In the genomic region with DNA sequence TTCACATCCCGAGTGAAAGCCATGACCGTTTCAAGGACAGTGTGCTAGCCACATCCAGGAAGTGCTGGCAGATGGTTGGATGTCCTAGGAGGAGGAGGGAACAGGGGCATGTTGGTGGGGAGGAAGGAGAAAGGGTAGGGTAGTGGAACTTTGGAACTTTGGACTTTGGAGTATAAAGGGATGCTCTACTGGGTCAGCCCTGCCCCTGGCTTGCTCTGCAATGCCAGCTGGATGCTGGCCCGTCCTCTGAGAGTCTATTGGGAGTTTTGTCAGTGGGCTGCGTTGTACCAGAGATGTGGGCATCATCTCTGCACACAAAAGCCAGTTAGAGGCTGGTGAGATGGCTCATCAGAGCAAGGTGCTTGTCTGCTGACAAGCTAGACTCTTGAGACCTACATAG, we compare ENCODE assay signal across 24 mouse cellular contexts.
"Had no signal": no experiment of that assay in that cellular context is flagged by ENCODE, and none has a peak within 500 bp of the region (broad histone marks: within the 10 kb centered on the region; RNA-seq: fewer than 3 reads in every experiment).

No protein-coding gene starts in this region.

- ATAC-seq: forebrain, embryonic 16.5 days; hindbrain, embryonic 16.5 days; inflammation-experienced regulatory T-cells, adult 6 months; intestine, embryonic 15.5 days; intestine, postnatal 0 days; liver, embryonic 12.5 days had no signal

- H3K9ac ChIP-seq: heart, embryonic 12.5 days; hindbrain, embryonic 12.5 days; hindbrain, embryonic 14.5 days; intestine, embryonic 15.5 days; limb, embryonic 13.5 days; limb, embryonic 15.5 days; liver, embryonic 12.5 days; liver, embryonic 14.5 days had no signal

- H3K9me3 ChIP-seq: heart, embryonic 10.5 days; hindbrain, embryonic 12.5 days; intestine, embryonic 15.5 days; limb, embryonic 13.5 days; limb, embryonic 15.5 days; liver, embryonic 12.5 days had no signal

- H3K4me2 ChIP-seq: heart, embryonic 12.5 days; hindbrain, embryonic 12.5 days; hindbrain, embryonic 14.5 days; intestine, embryonic 15.5 days; limb, embryonic 13.5 days; limb, embryonic 15.5 days; liver, embryonic 12.5 days had no signal

- H3K36me3 ChIP-seq: heart, embryonic 10.5 days; heart, embryonic 12.5 days; hindbrain, embryonic 10.5 days; hindbrain, embryonic 12.5 days; intestine, embryonic 15.5 days; limb, embryonic 13.5 days; limb, embryonic 15.5 days; liver, embryonic 12.5 days had no signal

- H3K27me3 ChIP-seq: hindbrain, embryonic 12.5 days; intestine, embryonic 15.5 days; limb, embryonic 15.5 days; liver, embryonic 12.5 days had no signal

- H3K4me1 ChIP-seq: heart, embryonic 10.5 days; heart, embryonic 12.5 days; hindbrain, embryonic 12.5 days; intestine, embryonic 15.5 days; limb, embryonic 15.5 days; liver, embryonic 12.5 days had no signal

- H3K27ac ChIP-seq: gastrocnemius, adult 2 months; heart, embryonic 10.5 days; hindbrain, embryonic 10.5 days; hindbrain, embryonic 12.5 days; hindbrain, embryonic 14.5 days; intestine, embryonic 15.5 days; limb, embryonic 13.5 days; limb, embryonic 15.5 days; liver, embryonic 12.5 days; liver, embryonic 14.5 days had no signal

- DNase-seq: gastrocnemius, adult 2 months; gastrocnemius, postnatal 10 days; gastrocnemius, postnatal 25 days; heart, adult 18-20 months; heart, postnatal 10 days; heart, postnatal 4 days; layer of hippocampus, adult 9-11 months; layer of hippocampus, postnatal 36 days; left cerebral cortex, postnatal 4 days; lung, adult 18-20 months had no signal

- H3K4me3 ChIP-seq: gastrocnemius, adult 2 months; heart, embryonic 10.5 days; heart, embryonic 12.5 days; hindbrain, embryonic 10.5 days; hindbrain, embryonic 12.5 days; intestine, embryonic 15.5 days; limb, embryonic 13.5 days; limb, embryonic 15.5 days; liver, embryonic 12.5 days had no signal
